Mouse (Mus musculus) urinary bladder, adult 2 months (tissue): ENCODE measurements around the gene Gtdc1. TPM values are rescaled to one million over a fixed set of nuclear protein-coding genes. Genes with fewer than 3 reads are reported as not detected.

Experiments
- DNase-seq: peaks from one replicate; pipeline ENCODE4 v3.0.0; 2022; ENCODE audit warnings: low spot score
- polyA plus RNA-seq: library from polyadenylated mRNA; depleted of rRNA; stranded (reverse); fragments of >200 nt; gene quantifications from 2 replicates; pipeline ENCODE4 v1.2.3, GENCODE M21; 2012

Gtdc1 gene
- polyA plus RNA-seq, 1 experiment, result 12.8 TPM

DNA sequence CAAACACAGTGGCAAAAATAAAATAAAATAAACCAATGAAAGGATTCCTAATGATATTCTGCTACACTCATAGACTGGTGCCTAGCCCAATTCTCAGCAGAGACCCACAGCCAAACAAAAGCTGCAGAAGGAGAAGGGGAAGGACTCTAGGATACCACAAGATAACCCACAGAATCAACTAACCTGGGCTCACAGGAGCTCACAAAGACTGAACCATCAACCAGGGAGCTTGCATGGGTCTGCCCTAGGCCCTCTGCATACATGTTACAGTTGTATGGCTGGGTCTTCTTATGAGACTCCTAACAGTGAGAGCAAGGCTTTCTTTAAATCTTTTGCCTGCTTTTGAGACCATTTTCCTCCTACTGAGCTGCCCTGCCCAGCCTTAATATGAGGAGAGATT lies 2.8 kb downstream of the Gtdc1 start:
- no peak for DNase-seq

DNA sequence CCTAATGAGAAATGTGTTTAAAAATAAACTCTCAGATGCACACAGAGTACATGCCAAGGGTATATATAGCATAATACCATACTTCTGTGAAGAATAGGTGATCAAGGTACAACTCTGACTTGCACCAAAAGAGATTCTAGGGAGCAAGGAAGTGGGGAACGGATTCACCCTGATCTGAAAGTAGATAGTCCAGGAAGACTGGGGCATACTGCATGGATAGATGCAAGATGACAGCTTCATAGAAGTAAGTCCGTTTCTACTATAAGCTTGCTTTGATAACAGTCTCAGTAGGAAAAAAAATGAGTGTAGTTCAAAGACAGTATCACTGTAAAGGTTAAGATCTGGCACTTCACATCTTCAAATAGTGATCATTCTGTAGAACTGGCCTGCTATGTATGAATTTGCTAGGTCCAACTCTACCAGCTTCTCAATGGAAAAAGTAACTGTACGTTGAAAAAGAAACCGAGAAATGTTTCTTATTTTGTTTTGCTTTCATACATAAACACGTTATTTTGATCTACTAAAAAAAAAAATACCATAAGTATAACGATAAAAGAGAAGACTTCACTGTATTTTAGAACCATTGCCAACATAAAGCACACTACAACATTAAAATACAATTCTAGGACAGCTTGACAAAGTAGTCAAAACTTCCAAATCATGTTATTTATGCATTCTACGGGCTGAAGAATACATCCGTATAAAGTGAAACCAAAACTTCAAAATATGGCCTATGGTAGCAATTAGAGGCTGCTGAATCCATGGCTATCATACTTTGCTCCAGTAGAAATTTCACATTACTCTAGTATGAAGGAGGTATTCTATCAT lies 4.2 kb downstream of the Gtdc1 start:
- DNase-seq, result no peak

DNA sequence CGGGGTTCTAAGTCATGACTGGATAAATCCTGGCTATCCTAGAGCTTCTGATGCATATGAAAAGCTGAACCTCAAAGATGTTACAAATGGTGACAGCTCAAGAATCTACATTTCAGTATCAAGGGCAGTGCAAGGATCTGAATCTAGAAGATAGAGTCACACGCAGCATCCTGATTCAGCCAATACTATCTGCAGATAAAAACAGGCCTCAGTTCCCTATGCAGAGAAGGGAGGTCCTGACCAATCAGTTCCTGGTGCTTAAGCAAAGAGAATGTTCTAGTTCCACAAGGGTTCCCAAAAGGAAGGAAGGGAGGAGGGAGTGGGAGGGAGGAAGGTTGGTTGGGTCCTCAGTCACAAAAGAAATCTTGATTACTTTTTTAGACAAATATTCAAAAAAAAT lies 5.0 kb downstream of the Gtdc1 start:
- no peak for DNase-seq

DNA sequence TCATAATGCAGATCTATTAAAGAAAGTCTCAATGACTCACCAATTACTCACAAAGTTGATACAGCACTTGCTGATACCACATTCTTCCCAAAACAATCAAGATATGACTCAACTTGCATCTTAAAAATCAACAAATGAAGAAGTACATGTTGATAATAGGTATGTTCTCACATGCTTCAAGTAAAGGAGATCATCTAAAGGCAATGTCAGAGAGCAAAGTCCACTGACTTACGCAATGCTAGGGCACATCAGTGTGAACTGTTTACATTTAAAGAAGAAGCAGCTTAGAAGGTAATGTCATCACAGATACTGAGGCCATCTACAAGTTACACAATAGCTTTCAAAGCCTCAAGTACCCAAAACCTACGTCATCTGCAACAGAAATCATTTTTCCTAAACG lies 7.0 kb downstream of the Gtdc1 start:
- DNase-seq, result no peak

DNA sequence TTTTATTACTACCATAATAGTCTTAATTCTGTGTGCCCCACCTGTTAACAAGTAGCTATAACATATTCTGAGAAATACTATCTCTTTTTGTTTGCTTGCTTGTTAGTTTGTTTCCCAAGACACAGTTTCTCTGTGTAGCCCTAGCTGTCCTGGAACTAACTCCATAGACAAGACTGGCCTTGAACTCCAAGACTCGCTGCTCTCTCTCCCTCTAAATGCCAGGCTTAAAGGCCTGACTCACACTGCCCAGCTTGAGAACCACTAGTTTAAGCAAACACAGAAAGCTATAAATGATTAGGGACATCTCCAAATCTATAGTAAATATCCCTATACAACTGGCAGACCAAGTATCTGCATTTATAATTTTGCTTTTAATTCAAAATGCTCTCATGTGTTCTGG lies 8.1 kb downstream of the Gtdc1 start:
- no peak for DNase-seq

DNA sequence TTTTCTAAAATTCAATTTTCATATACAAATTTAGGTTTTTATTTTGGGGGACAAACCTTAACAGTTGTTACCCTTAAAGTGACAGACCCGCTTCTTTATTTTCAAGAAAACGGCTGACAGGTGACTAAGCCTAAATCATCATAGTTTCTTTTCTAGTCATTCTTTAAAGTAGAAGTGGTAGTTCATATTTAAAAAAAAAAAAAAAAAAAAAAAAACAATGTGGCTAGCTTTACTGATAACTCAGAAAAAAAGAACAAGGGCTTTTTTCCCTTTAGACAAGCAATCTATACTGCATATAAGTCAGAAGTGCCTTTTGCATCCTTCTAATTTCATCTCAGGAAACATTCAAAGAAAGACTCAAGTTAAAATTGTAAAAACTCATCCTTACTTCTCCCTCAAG lies 8.7 kb downstream of the Gtdc1 start:
- DNase-seq, result no peak

DNA sequence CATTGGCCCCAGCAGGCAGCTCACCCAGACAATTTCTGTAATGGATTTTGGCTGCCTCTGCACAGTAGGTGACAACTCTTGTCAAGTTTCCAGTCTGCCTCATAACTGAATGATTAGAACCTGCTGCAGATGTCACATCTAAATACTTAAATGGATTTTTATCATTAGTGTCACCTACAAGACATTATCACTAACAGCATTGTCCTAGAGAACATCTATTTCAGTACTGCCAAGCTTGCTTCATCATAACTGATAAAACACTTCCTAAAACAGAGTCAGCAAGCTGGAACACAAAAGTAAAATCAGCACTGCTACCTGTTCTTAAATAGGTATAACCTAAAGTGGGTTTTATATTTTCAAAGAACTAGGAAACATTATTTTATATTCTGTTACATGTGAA lies 11.2 kb downstream of the Gtdc1 start:
- no peak for DNase-seq

DNA sequence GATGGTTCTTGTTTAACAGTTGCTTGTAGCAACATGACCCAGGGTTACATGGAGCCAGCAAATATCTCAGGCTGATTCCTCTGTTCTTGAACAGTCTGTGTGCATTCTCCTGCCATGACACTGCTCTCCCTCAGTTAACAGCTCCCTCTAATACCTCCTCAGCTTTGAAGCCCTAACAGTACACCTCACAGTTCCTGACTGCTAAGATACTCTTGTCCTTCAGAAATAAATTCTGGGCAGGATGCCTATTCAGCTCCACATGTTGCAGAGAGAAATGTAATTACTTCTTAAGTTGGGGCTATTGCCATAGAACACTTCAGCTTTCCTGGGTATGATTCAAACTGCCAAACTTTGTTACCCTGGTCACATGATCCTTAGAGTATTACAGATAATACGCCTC lies 29.7 kb downstream of the Gtdc1 start:
- DNase-seq, result no peak

DNA sequence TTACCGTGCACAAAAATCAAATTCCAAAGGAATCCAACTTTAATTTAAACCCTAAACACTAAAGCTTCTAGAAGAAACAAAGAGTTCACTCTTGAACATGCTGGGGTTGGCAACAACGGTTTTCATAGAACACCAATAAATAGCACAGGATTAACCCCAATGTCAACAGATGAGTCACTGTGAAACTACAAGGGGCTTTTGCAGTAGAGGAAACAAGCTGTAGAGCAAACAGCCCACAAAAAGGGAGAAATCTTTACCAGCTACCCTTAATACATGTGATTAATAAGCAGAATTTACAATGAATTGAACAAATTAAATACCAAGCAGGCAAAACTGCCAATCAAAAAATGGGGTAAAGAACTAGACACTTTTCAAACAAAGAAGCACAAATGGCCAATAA lies 53.7 kb downstream of the Gtdc1 start:
- no peak for DNase-seq

DNA sequence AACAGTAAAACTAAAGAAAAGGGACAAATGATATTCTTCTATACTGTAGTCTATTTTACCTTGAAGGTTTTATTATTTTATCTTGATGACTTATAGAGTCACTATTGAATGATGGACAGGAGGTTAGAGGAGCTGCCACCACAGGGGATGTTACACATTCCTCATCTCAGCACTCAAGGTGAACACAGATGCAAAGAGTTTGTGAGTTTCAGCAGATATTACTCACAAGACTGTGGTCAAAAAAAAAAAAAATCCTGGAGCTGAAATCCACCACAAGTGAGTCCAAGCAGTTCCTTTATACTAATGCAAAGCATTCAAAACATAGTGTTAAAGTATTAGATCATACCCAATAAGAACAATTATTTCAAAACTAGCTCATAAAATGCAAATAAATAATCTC lies 62.7 kb downstream of the Gtdc1 start:
- no peak for DNase-seq

DNA sequence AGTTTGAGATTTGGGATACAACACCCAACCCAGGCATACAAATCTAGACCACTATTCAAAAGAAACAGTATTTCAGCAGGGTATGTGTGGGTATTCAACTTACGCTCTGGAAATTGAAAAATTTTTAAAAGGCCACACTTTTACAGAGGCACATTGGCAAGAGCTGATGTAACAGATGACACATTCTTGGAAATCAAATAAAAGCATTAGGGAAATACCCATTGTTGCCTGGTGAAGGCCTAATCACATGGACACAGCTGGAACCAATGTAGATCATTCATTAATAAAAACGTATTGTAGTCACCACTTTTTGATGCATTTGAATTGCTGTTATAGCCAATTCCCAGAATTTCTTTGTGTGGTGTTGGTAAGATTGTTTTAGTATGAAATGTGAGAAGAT lies 73.0 kb downstream of the Gtdc1 start:
- DNase-seq, result no peak

DNA sequence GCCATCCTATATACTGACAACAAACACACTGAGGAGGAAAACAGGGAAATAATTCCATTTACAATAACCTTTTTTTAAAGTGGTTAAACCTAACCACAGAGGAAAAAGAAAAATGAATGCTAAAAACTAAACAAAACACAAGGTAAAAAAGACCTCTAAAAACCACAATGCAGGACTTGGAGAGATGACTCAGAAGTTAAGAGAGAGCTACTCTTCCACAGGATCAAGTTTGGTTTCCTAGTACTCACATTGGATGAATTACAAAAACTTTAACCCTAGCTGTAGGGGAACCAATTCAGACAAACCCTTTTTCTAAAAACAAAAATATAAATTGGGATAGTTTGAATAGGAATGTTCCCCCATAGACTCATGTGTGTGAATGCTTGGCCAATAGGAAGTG lies 77.8 kb downstream of the Gtdc1 start:
- DNase-seq, result no peak

DNA sequence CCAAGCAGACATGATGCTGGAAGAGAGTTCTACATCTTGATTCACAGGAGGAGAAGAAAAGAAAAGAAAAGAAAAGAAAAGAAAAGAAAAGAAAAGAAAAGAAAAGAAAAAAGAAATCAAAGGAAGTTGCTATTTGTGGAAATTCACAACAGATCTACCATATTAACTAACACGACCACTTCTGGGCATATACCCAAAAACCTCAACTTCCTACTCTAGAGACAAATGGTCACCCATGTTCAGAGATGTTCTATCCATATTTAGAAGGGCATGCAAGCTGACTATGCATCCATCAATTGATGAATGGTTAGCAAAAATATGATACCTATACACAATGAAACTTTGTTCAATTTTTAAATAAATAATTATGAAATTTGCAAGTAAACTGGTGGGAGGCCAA lies 79.3 kb downstream of the Gtdc1 start:
- no peak for DNase-seq

DNA sequence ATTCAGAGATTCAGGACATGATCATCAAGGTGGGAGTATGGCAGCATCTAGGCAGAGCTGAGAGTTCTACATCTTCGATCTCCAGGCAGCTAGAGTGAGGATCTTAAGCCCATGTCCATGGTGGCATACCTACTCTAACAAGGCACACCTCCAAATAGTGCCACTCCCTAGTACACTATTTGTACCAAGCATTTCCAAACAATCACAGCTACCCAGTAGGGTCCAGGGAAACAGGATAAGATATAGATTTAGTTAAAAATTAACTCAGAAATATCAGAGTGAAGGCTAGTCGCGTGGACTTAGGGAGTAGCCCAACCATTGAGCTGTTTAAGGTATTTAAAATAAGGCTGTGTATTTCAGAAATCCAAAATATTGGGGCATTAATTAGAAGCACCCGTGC lies 82.0 kb downstream of the Gtdc1 start:
- DNase-seq, result no peak

DNA sequence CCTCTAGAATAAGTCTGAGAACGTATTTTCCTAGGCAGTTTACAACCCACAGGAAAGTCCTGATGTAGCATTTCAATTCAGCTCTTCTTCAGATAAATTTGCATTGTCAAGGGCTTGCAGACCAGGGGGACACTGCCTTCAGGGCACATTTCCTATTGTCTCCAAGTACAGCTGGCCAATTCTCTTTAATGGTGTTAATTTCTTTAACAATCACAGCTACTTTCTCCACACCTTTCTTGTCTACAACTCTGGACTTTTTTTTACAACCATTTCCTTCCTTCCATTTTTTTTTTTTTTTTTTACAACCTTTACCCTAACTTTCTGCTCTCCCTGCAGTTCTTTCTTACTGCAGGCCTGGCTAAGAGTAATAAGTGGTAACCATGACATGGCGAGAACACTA lies 97.7 kb downstream of the Gtdc1 start:
- no peak for DNase-seq

DNA sequence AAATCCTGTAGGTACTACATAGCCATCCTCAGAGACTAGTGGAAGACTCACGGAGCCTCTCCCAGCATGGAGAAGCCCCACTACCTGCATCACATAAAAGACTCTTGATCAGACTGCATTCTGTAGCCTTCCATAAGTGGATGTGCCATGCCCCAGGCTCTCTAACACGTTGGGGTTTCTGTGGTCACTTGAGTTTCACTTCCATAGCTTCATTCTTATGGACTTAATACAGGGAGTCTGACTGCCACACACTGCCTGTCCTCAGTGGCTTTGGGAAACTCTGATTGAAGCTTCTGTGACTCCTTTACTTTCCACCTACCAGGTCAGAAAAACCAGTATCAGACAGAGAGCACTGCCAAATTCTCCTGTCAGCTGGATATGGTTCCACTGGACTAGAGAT lies 98.1 kb downstream of the Gtdc1 start:
- DNase-seq, result no peak

DNA sequence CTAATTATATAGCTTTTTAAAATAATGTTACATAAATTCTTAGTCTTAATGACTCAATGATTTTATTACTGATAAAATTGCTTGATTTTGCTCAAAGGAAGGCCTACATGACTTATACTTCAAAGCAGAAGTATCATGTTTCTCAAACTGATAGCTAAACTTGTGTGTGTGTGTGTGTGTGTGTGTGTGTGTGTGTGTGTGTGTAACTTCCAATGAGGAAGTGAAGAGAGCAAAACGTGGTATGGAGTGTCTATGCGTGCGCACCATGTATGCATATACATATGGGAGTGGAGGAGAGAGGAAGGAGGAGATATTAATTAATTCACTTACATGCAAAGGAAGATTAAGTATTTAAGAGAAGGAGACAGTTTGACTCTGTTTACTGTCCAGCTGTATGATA lies 100.8 kb downstream of the Gtdc1 start:
- no peak for DNase-seq

DNA sequence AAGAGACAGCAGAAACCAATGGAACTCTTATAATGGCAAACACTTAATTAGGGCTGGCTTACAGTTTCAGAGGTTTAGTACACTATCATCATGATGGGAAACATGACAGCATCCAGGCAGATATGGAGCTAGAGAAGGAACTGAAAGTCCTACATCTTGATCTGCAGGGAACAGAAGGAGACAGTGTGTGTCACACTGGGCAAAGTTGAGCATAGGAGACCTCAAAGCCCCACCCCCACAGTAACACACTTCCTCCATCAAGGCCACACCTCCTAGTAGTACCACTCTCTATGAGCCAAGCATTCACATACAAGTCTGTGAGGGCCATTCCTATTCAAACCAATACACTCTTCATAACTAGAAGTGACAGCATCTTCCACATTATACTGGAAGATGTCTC lies 109.7 kb downstream of the Gtdc1 start:
- DNase-seq, result no peak

DNA sequence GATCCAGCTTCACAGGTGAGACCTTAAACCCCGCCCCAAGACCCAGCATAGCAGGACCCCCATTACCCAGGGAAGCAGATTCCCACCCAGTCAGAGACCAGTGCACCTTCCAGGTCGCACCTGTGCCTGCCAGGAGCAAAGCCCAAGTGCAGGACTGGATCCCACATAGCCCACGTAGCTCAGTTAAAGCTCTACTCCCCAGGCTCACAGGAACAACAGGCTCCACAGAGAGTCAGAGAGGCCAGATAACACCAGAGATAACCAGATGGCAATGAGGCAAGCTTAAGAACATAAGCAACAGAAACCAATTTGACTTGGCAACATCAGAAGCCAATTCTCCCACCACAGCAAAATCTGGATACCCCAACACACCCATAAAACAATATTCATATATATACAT lies 113.7 kb downstream of the Gtdc1 start:
- DNase-seq, result no peak

DNA sequence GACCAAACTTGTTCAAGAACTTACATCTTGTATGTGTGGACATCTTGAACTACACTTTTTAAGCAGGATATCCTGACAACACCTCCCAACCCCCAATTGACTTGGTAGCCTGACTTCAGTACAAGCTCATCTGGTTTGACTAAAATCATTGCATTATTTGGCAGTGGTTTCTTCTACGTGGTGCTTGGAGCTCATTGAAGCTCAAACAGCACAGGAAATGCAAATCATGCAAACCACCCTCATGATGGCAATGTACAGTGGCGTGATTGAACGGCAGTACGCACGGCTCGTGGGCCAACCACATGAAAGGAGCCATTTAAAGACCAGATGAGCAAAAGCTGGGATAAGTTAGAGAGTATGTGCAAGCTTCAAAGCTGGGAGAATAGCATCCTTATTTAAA lies 123.0 kb downstream of the Gtdc1 start:
- DNase-seq, result no peak

DNA sequence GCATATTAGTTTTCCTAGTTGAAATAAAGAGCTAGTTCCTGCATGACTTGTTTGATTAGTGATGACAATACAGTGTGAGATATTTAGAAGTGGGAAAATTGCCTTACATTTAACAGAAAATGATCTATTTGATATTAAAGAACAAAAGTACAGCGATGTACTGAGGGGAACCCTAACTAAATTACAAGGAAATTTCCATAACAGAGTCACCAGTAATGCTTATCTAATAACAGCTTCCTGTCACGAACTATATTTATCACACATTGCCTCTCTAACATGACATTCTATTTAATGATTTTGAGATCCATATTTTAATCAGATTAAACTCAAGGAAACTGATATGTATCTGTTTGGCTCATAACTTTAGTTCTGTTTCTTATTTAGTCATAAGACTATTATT lies 126.1 kb downstream of the Gtdc1 start:
- DNase-seq, result no peak

DNA sequence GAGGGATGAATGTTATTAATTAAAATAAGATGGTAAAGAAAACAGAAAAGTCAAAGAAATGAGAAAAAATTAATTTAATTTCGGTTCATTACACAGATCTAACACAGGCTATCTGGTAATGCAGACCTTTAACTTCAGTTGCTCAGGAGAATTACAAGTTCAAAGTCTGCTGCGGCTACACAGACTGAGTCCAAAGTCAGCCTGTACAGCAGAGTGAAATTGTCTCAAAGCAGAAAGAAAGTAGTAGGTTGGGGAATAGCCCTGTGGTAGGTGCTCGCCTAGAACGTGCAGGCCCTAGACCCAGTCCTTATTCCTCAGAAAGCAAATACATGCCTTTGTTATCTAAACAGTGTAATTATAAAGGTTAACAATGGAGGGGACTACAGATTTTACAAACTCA lies 135.6 kb downstream of the Gtdc1 start:
- no peak for DNase-seq

DNA sequence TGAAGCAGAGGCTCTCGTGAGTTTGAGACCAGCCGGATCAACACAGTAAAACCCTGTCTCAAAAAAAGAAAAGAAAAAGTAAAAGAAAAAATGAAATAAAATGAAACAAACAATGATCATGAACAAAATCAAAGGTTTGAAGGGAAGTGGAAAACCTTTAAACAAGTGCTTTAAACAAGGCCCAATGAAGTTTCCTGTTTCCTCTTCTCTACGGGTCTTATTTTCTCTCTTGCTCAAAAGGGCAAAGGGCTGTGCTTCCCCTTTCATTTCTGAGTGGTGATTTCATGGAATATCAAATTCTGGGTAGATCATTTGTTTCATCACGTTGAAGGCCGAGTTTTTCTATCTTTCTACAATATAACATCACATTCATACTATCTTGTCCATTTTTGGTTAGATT lies 136.3 kb downstream of the Gtdc1 start:
- DNase-seq, result no peak

DNA sequence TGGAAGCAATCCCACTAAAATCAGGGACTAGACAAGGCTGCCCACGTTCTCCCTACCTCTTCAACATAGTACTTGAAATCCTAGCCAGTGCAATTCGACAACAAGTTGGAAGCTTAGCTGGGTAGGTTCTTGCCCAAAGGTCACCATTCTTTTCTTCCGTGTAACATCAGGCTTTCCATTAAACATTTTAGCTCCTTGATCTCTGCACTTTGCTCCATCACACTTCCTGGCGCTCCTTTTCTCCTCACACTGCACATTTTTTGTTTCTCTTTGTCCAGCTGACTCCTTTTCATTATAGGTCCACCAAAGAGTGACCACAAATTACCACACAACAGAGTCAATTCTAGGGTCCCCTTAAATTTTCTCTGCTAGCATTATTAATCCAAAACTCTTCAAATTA lies 144.7 kb downstream of the Gtdc1 start:
- DNase-seq, result no peak
